Mouse (Mus musculus) frontal cortex, adult (tissue): ENCODE measurements at regions not wholly inside any gene's neighbourhood (a gene's known extent, or its start where the extent isn't known, plus 50 kb on each side); places are given as distances from the start of the nearest gene placed in this dataset.
A peak's percentile ranks its signal among the peaks of the same experiment; 100 is the strongest.

Experiments used
- ATAC-seq: cut with Nextera tagmentation; 2 replicates; pipeline ENCODE4 v1.9.2; 2017; ENCODE audit warnings: mild to moderate bottlenecking, moderate library complexity, mixed read lengths; ENCODE audit not compliant: low TSS enrichment

- peak; percentile 91 for ATAC-seq
Observed at GRCm38 (mm10) chr15:56139451-56139850, 1338.0 kb downstream of the Slc22a22 start.

- no peak for ATAC-seq
Observed at GRCm38 (mm10) chr15:56136420-56136970, 1340.9 kb downstream of the Slc22a22 start.

- no peak for ATAC-seq
Observed at GRCm38 (mm10) chr15:56128029-56128428, 1349.4 kb downstream of the Slc22a22 start.

GRCm38 (mm10) chr15:56119287-56120065, 1357.9 kb downstream of the Slc22a22 start:
- no peak for ATAC-seq

GRCm38 (mm10) chr15:56108313-56108712, 1369.1 kb downstream of the Slc22a22 start:
- peak; percentile 44; the same call in 1 of the 2 replicates for ATAC-seq

GRCm38 (mm10) chr15:56107719-56108118, 1369.7 kb downstream of the Slc22a22 start:
- no peak for ATAC-seq

- no peak for ATAC-seq
Observed at GRCm38 (mm10) chr15:56100133-56100735, 1377.2 kb downstream of the Slc22a22 start.

- no peak for ATAC-seq
Observed at GRCm38 (mm10) chr15:56077838-56078567, 1399.4 kb downstream of the Slc22a22 start.

- no peak for ATAC-seq
Observed at GRCm38 (mm10) chr15:56077081-56077480, 1400.3 kb downstream of the Slc22a22 start.

GRCm38 (mm10) chr15:56076680-56077079, 1400.7 kb downstream of the Slc22a22 start:
- ATAC-seq = no peak

GRCm38 (mm10) chr15:56069511-56069910, 1407.9 kb downstream of the Slc22a22 start:
- ATAC-seq = no peak

GRCm38 (mm10) chr15:56067214-56067613, 1410.2 kb downstream of the Slc22a22 start:
- no peak for ATAC-seq

- no peak for ATAC-seq
Observed at GRCm38 (mm10) chr15:56066540-56066939, 1410.9 kb downstream of the Slc22a22 start.

GRCm38 (mm10) chr15:56065872-56066534, 1411.4 kb downstream of the Slc22a22 start:
- peak; percentile 76; the same call in 1 of the 2 replicates for ATAC-seq

GRCm38 (mm10) chr15:56062576-56062975, 1414.8 kb downstream of the Slc22a22 start:
- ATAC-seq = no peak

GRCm38 (mm10) chr15:56061326-56061725, 1416.1 kb downstream of the Slc22a22 start:
- ATAC-seq = no peak

GRCm38 (mm10) chr15:56050716-56051115, 1426.7 kb downstream of the Slc22a22 start:
- ATAC-seq = no peak

GRCm38 (mm10) chr15:56047832-56048231, 1429.6 kb downstream of the Slc22a22 start:
- no peak for ATAC-seq

GRCm38 (mm10) chr15:56046679-56047532, 1430.5 kb downstream of the Slc22a22 start:
- peak; percentile 99 for ATAC-seq

- ATAC-seq = no peak
Observed at GRCm38 (mm10) chr15:56045510-56046245, 1431.7 kb downstream of the Slc22a22 start.
